Mouse (Mus musculus) myocyte (in vitro differentiated cells): Measurements from ENCODE around the gene Faim.

Experiments
- E2F4 ChIP-seq: IDR thresholded peaks from one replicate; pipeline ENCODE4 v1.6.1; 2011; ENCODE audit warnings: mild to moderate bottlenecking, control low read depth, moderate library complexity; ENCODE audit not compliant: insufficient read depth
- MAX ChIP-seq: IDR thresholded peaks from one replicate; pipeline ENCODE4 v1.6.1; 2011; ENCODE audit warnings: low read depth, mild to moderate bottlenecking, control low read depth
- MYOG ChIP-seq, 3 experiments: IDR thresholded peaks; one replicate each; pipeline ENCODE4 v1.6.1; 2011; ENCODE audit warnings: control low read depth in 2 of 3, low read depth in 2 of 3, mild to moderate bottlenecking in 2 of 3; ENCODE audit not compliant: insufficient read length in 2 of 3, control insufficient read depth in 1 of 3, insufficient read depth in 1 of 3
- POLR2A ChIP-seq: IDR thresholded peaks from one replicate; pipeline ENCODE4 v1.6.1; 2011; ENCODE audit warnings: low read depth, mild to moderate bottlenecking, control low read depth, moderate library complexity; ENCODE audit not compliant: insufficient read length
- POLR2AphosphoS2 ChIP-seq: IDR thresholded peaks from one replicate; pipeline ENCODE4 v1.6.1; 2011; ENCODE audit warnings: low read depth, control low read depth; ENCODE audit not compliant: insufficient read length
- TCF12 ChIP-seq: IDR thresholded peaks from one replicate; pipeline ENCODE4 v1.6.1; 2011; ENCODE audit warnings: mild to moderate bottlenecking, control low read depth; ENCODE audit not compliant: poor library complexity, insufficient read depth, severe bottlenecking
- TCF3 ChIP-seq: IDR thresholded peaks from one replicate; pipeline ENCODE4 v1.6.1; 2011; ENCODE audit warnings: low read depth, control low read depth; ENCODE audit not compliant: insufficient read length
- USF1 ChIP-seq: IDR thresholded peaks from one replicate; pipeline ENCODE4 v1.6.1; 2011; ENCODE audit warnings: low read depth, mild to moderate bottlenecking, control low read depth, moderate library complexity

DNA sequence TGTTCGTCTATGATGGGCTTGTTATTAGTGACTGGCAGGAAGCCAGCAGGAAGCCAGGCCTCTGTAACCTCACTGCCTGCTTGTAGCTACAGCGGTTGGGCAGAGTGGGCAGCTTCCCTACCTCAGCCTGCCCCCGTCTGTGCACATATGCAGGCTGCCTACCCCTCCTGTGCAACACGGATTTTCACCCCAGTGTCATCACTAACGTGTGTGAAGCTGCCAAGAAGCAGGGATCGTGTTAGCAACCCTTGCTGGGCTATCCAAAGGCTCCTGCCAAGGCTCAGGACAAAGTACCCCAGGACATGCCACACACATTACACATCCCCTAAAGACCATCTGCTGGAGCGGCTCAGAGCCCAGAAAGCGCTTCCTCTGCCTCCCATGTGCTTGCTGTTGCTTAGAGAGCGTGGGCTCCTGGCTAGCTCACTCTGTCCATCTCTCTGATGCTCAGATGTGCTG is 13.7 kb downstream of the Faim start:
- TF ChIP-seq POLR2A: no peak
- TF ChIP-seq USF1: no peak
- TF ChIP-seq E2F4: no peak
- TF ChIP-seq TCF12: no peak
- TF ChIP-seq POLR2AphosphoS2: no peak
- TF ChIP-seq MAX: no peak
- no peak for TF ChIP-seq TCF3
- no peak for TF ChIP-seq MYOG (IDR thresholded peaks at IDR 0.05; ENCODE audit: control insufficient read depth in 1 of 3, insufficient read depth in 1 of 3, insufficient read length in 2 of 3, low read depth in 2 of 3)
